Mouse (Mus musculus): ENCODE measurements around the gene Mbd3.
A peak's percentile ranks its signal among the peaks of the same experiment; 100 is the strongest.

Gene Mbd3

GRCm38 (mm10) chr10:80399191-80399972, at the start of gene Mbd3:
TSS of gene Mbd3 (minus strand) at chr10:80399550.
- peak; percentile 100 for DNase-seq

- peak; percentile 74 for DNase-seq
These were observed 46.7 kb upstream of the Mbd3 start for GRCm38 (mm10) chr10:80445898-80446601.

- no peak for DNase-seq
These were observed 45.7 kb upstream of the Mbd3 start for GRCm38 (mm10) chr10:80445052-80445451.

GRCm38 (mm10) chr10:80444339-80445045, 45.1 kb upstream of the Mbd3 start:
- DNase-seq: no peak

- DNase-seq: no peak
These were observed 44.4 kb upstream of the Mbd3 start for GRCm38 (mm10) chr10:80443575-80444278.

- DNase-seq: no peak
These were observed 43.6 kb upstream of the Mbd3 start for GRCm38 (mm10) chr10:80442989-80443388.

- no peak for DNase-seq
These were observed 42.2 kb upstream of the Mbd3 start for GRCm38 (mm10) chr10:80441598-80441997.

- DNase-seq: no peak
These were observed 40.7 kb upstream of the Mbd3 start for GRCm38 (mm10) chr10:80440031-80440430.

GRCm38 (mm10) chr10:80437973-80438372, 38.6 kb upstream of the Mbd3 start:
- no peak for DNase-seq

GRCm38 (mm10) chr10:80436276-80436675, 36.9 kb upstream of the Mbd3 start:
- no peak for DNase-seq

GRCm38 (mm10) chr10:80435764-80436163, 36.4 kb upstream of the Mbd3 start:
- no peak for DNase-seq

- DNase-seq: no peak
These were observed 35.5 kb upstream of the Mbd3 start for GRCm38 (mm10) chr10:80434823-80435222.

- no peak for DNase-seq
These were observed 34.9 kb upstream of the Mbd3 start for GRCm38 (mm10) chr10:80434233-80434592.

- DNase-seq: peak; percentile 97
These were observed 34.3 kb upstream of the Mbd3 start, which contains the start of gene Tcf3 for GRCm38 (mm10) chr10:80433513-80434232. TSS of gene Tcf3 (minus strand) at chr10:80433647.

- no peak for DNase-seq
These were observed 33.7 kb upstream of the Mbd3 start for GRCm38 (mm10) chr10:80432936-80433512.

- DNase-seq: no peak
These were observed 33.0 kb upstream of the Mbd3 start for GRCm38 (mm10) chr10:80432387-80432785.

GRCm38 (mm10) chr10:80431570-80432386, 32.4 kb upstream of the Mbd3 start:
- DNase-seq: no peak

- no peak for DNase-seq
These were observed 31.1 kb upstream of the Mbd3 start for GRCm38 (mm10) chr10:80430375-80430980.

- no peak for DNase-seq
These were observed 30.4 kb upstream of the Mbd3 start for GRCm38 (mm10) chr10:80429800-80430199.

GRCm38 (mm10) chr10:80425041-80425440, 25.7 kb upstream of the Mbd3 start:
- DNase-seq: no peak

- DNase-seq: no peak
These were observed 24.2 kb upstream of the Mbd3 start for GRCm38 (mm10) chr10:80423562-80423961.
